Mouse (Mus musculus) frontal cortex, postnatal 36 days (tissue): ENCODE data around the gene Bola3.

Experiments
- DNase-seq, 2 experiments: peaks; one replicate each; pipeline ENCODE4 v3.0.0; 2022; ENCODE audit warnings: low spot score in 2 of 2

The Bola3 gene

GRCm38 (mm10) chr6:83394122-83394521 lies 45.2 kb downstream of the Bola3 start:
- DNase-seq, result no peak

GRCm38 (mm10) chr6:83395544-83396229 lies 46.7 kb downstream of the Bola3 start:
- DNase-seq, result no peak

GRCm38 (mm10) chr6:83396711-83397110 lies 47.8 kb downstream of the Bola3 start:
- no peak for DNase-seq

DNA sequence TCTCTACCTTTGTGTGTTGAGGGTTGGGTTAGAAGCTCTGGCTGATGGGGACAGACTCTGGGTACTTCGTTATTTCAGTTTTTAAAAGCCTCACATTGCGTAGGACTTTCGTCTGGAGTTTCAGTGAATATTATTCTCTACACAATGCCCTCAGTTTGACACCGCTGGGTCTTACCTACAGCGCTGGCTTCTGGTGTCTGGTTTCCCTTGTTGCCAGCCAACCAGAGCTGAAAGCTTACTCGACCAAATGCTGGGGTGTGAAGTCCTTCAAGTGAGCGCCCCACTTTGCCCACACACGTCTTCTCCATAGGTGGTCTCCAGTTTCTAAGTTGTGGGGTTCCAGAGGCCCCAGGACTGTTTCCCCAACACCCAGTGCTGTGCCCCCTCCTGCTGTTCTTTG lies 48.8 kb downstream of the Bola3 start:
- no peak for DNase-seq

DNA sequence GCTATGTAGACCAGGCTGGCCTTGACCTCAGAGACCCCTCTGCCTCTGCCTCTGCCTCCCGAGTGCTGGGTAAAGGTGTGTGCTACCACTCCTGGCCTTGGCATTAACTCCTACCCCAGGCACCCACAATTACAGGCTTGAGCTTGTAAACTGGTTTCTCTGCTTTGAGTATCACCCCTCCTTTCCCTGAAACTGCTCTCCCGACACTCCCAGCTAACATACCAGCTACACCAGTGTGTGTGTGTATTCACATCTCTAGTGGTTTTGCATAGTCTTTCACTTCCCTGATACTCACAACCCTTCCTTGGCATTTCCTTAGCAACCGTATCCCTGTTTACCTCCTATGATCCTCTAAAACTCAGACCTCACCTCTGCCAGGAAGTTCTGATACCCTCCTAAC lies 50.8 kb downstream of the Bola3 start:
- no peak for DNase-seq

DNA sequence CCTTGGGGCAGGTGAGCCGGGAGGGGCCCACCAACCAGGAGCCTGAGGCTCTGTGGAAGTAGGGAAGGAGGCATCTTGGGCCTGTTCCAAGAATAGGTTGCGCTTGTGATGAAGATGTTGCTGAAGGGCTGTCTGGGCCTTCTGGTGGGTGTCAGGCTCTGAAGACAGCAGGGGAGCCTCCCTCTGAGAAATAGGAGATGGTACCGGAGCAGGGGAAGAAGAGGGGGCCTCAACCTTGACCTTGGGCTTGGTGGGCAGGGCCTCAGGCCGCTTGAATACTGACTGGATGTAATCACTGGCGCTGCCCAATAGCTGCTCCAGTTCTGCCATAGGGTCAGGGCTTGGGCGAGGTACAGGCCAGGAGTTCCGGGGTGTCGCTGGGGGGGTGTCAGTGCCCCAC lies 54.5 kb downstream of the Bola3 start:
- DNase-seq, result no peak

DNA sequence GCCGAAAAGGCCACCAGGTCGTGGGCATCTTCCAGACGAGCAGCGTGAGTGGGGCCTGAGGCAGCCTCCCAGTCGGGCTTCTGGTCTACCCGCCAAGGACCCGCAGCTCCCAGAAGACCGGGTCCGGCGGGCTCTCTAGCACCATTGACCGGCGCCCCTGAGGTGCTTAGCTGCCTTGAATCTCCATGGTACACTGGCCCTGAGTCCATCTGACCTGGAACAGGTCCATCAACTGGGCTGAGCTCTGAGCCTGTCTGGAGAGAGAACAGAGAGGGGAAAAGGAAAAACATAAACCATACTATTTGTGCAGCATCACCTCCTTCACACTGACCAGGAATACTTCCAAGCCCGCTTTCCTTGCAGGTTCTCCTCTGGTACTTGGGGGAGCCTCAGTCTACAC lies 55.6 kb downstream of the Bola3 start:
- DNase-seq, result no peak

GRCm38 (mm10) chr6:83405511-83406064 lies 56.6 kb downstream of the Bola3 start:
- no peak for DNase-seq

- DNase-seq, result peak in 1 of 2 experiments; percentile 60
Observed at GRCm38 (mm10) chr6:83408510-83408909, 59.6 kb downstream of the Bola3 start.
